Comparison of ENCODE assay signal across 8 mouse cellular contexts in genomic region chr9:78477021-78477551, GRCm38 (mm10). TPM values are rescaled to one million over a fixed set of nuclear protein-coding genes. Genes with fewer than 3 reads are reported as not detected.
A peak's percentile ranks its signal among the peaks of the same experiment; 100 is the strongest.
DNase-seq lines count a peak whose midpoint lies in the region; ATAC-seq and TF ChIP-seq lines count a peak whose summit lies in the region.

No protein-coding gene starts in this region.

- H3K4me2 ChIP-seq in hindbrain, postnatal 0 days (ENCODE audit: low read depth, low read length) = no peak overlapping the region
- peak overlapping the region; percentile 21; the same call in 1 of the 2 replicates for H3K4me2 ChIP-seq in midbrain, embryonic 14.5 days (ENCODE audit: low read length)

- intact Hi-C loops in gastrocnemius, postnatal 14 days (cut with DNase I; ENCODE audit: low total_unique reads) = loop anchor here (10.0 kb wide), 1 partner anchor 48 kb away; no protein-coding TSS in a partner anchor

- H3K4me3 ChIP-seq in hindbrain, postnatal 0 days (ENCODE audit: low read length) = no peak overlapping the region
- H3K4me3 ChIP-seq in midbrain, embryonic 14.5 days (replicated peaks; ENCODE audit: low read depth, low read length) = no peak overlapping the region

- H3K36me3 ChIP-seq in hindbrain, postnatal 0 days (ENCODE audit: insufficient read depth, low read length) = peaks cover 28% of the 10 kb centered on the region
- peaks cover 67% of the 10 kb centered on the region for H3K36me3 ChIP-seq in midbrain, embryonic 14.5 days (ENCODE audit: control insufficient read depth, insufficient read depth, low read length)

- peak; percentile 24 for DNase-seq in adrenal gland, postnatal 14 days
- DNase-seq in adrenal gland, postnatal 4 days (ENCODE audit: low spot score in 2 of 2) = no peak
- peak; percentile 82 for DNase-seq in 416B (ENCODE audit: low read depth)
- peak; percentile 50 for DNase-seq in embryo, embryonic 11.5 days (ENCODE audit: low read depth, low spot score)
- peak; percentile 82 for DNase-seq in hindbrain, postnatal 0 days (ENCODE audit: low spot score)
- DNase-seq in midbrain, embryonic 14.5 days = peak; percentile 78
- DNase-seq in gastrocnemius, postnatal 14 days = no peak
- DNase-seq in layer of hippocampus, adult 11-12 months (ENCODE audit: low spot score) = no peak

- H3K9ac ChIP-seq in hindbrain, postnatal 0 days (replicated peaks; ENCODE audit: low read length) = no peak overlapping the region
- 0 out of 2 replicates have a peak overlapping the region, but pooled peaks have one; percentile 12 for H3K9ac ChIP-seq in midbrain, embryonic 14.5 days (replicated peaks; ENCODE audit: low read length)

- WGBS in hindbrain, postnatal 0 days = 4% methylated on average over 5 of the region's 5 CpGs
- WGBS in midbrain, embryonic 14.5 days = 5% methylated on average over 5 of the region's 5 CpGs

- H3K9me3 ChIP-seq in hindbrain, postnatal 0 days (ENCODE audit: low read length) = no peaks in the 10 kb centered on the region
- H3K9me3 ChIP-seq in midbrain, embryonic 14.5 days (ENCODE audit: control insufficient read depth, low read length) = no peaks in the 10 kb centered on the region

- H3K27me3 ChIP-seq in hindbrain, postnatal 0 days (ENCODE audit: insufficient read depth, low read length) = no peaks in the 10 kb centered on the region
- H3K27me3 ChIP-seq in midbrain, embryonic 14.5 days (ENCODE audit: control insufficient read depth, insufficient read depth, low read length) = no peaks in the 10 kb centered on the region

- peak; percentile 69 for TF ChIP-seq CTCF in hindbrain, postnatal 0 days (IDR thresholded peaks at IDR 0.05; ENCODE audit: low read depth)

- no peak overlapping the region for H3K27ac ChIP-seq in hindbrain, postnatal 0 days
- H3K27ac ChIP-seq in midbrain, embryonic 14.5 days (replicated peaks; ENCODE audit: low read depth, low read length) = no peak overlapping the region

- no peaks in the 10 kb centered on the region for H3K4me1 ChIP-seq in hindbrain, postnatal 0 days (ENCODE audit: insufficient read depth, low read length)
- H3K4me1 ChIP-seq in midbrain, embryonic 14.5 days (ENCODE audit: control insufficient read depth, insufficient read depth, low read length) = peaks cover 11% of the 10 kb centered on the region; the same call in 1 of the 2 replicates

- no peak for ATAC-seq in hindbrain, postnatal 0 days
- no peak for ATAC-seq in midbrain, embryonic 14.5 days (ENCODE audit: low FRiP score, low TSS enrichment)

RNA-seq across cellular contexts. Expression of gene Eef1a1, which starts 11.9 kb away (rescaled TPM):
- total RNA-seq in adrenal gland, postnatal 14 days (2021) = 6,863 and 7,423 TPM in 2 replicates
- total RNA-seq in adrenal gland, postnatal 4 days (2021) = 1,000 to 10,000 TPM; 7,895 to 7,946 TPM
- total RNA-seq in hindbrain, postnatal 0 days (2014; rRNA removed) = 5,514 and 5,628 TPM in 2 replicates
- 2,472 and 2,549 TPM in 2 replicates for polyA plus RNA-seq in hindbrain, postnatal 0 days (2015; fragmentation: Nextera tagmentation; extraction: Ambion mirVana)
- polyA plus RNA-seq in midbrain, embryonic 14.5 days (2014; fragmentation: Nextera tagmentation; extraction: Ambion mirVana) = 3,788 and 4,401 TPM in 2 replicates
- total RNA-seq in gastrocnemius, postnatal 14 days (2021) = 1,000 to 10,000 TPM; 1,398 to 1,669 TPM

RNA-seq across cellular contexts. Expression of gene Gm17324, which starts 28.5 kb away (rescaled TPM):
- total RNA-seq in adrenal gland, postnatal 14 days (2021) = 0.56 TPM in 1 of 2 replicates, not detected in the other
- under 1 TPM; 0.34 to 0.79 TPM for total RNA-seq in adrenal gland, postnatal 4 days (2021)
- total RNA-seq in hindbrain, postnatal 0 days (2014; rRNA removed) = 2.5 TPM in 1 of 2 replicates, not detected in the other
- 2.3 and 3.4 TPM in 2 replicates for polyA plus RNA-seq in hindbrain, postnatal 0 days (2015; fragmentation: Nextera tagmentation; extraction: Ambion mirVana)
- 0.92 and 1.4 TPM in 2 replicates for polyA plus RNA-seq in midbrain, embryonic 14.5 days (2014; fragmentation: Nextera tagmentation; extraction: Ambion mirVana)
- total RNA-seq in gastrocnemius, postnatal 14 days (2021) = not detected

RNA-seq across cellular contexts. Expression of gene Mto1, which starts 29.1 kb away (rescaled TPM):
- total RNA-seq in adrenal gland, postnatal 14 days (2021) = 27.8 and 29.5 TPM in 2 replicates
- 10 to 100 TPM; 25.4 to 27.7 TPM for total RNA-seq in adrenal gland, postnatal 4 days (2021)
- total RNA-seq in hindbrain, postnatal 0 days (2014; rRNA removed) = 25.7 and 36.3 TPM in 2 replicates
- polyA plus RNA-seq in hindbrain, postnatal 0 days (2015; fragmentation: Nextera tagmentation; extraction: Ambion mirVana) = 20.9 and 22.0 TPM in 2 replicates
- polyA plus RNA-seq in midbrain, embryonic 14.5 days (2014; fragmentation: Nextera tagmentation; extraction: Ambion mirVana) = 22.3 and 27.4 TPM in 2 replicates
- 10 to 100 TPM; 14.4 to 17.3 TPM for total RNA-seq in gastrocnemius, postnatal 14 days (2021)

RNA-seq across cellular contexts. Expression of gene Cgas, which starts 34.0 kb away (rescaled TPM):
- 1.4 and 1.6 TPM in 2 replicates for total RNA-seq in adrenal gland, postnatal 14 days (2021)
- 1 to 10 TPM; 1.6 to 1.7 TPM for total RNA-seq in adrenal gland, postnatal 4 days (2021)
- 0.61 and 0.63 TPM in 2 replicates for total RNA-seq in hindbrain, postnatal 0 days (2014; rRNA removed)
- 0.71 and 0.88 TPM in 2 replicates for polyA plus RNA-seq in hindbrain, postnatal 0 days (2015; fragmentation: Nextera tagmentation; extraction: Ambion mirVana)
- 0.28 and 0.58 TPM in 2 replicates for polyA plus RNA-seq in midbrain, embryonic 14.5 days (2014; fragmentation: Nextera tagmentation; extraction: Ambion mirVana)
- total RNA-seq in gastrocnemius, postnatal 14 days (2021) = under 1 TPM; 0.29 to 0.31 TPM

Comparison
In these comparisons a context has a peak if more than half of its experiments do, and no peak if none do; other contexts are left out.
1. DNase-seq: peak in adrenal gland, postnatal 14 days (single experiment), 416B (single experiment), embryo, embryonic 11.5 days (single experiment), hindbrain, postnatal 0 days (single experiment) and midbrain, embryonic 14.5 days (single experiment); none in adrenal gland, postnatal 4 days (0 of 2), gastrocnemius, postnatal 14 days (single experiment) and layer of hippocampus, adult 11-12 months (single experiment).